Mouse (Mus musculus): ENCODE results near the gene Acot6. TPM values are rescaled to one million over a fixed set of nuclear protein-coding genes. Genes with fewer than 3 reads are reported as not detected.

Gene Acot6
- total and polyA plus RNA-seq, 2 experiments from 2014 or later: 1.6 to 6.8 TPM

- ATAC-seq (no peak), DNase-seq (ENCODE audit: low spot score) (peak; percentile 36)
- WGBS: 70% methylated on average over 3 of the region's 3 CpGs
Measured at GRCm38 (mm10) chr12:84132265-84132664, 31.8 kb downstream of the Acot6 start.

GRCm38 (mm10) chr12:84137131-84137530, 36.7 kb downstream of the Acot6 start:
- H3K9ac ChIP-seq (replicated peaks; ENCODE audit: low read length): no peak overlapping the region
- no peak for TF ChIP-seq CTCF (IDR thresholded peaks at IDR 0.05; ENCODE audit: low read depth)
- H3K27me3 ChIP-seq (ENCODE audit: insufficient read depth, low read length): no peaks in the 10 kb centered on the region
- no peak overlapping the region for H3K4me3 ChIP-seq (ENCODE audit: low read length)
- DNase-seq (ENCODE audit: low spot score): no peak
- no peak for ATAC-seq
- WGBS: 88% methylated on average over 7 of the region's 7 CpGs
- H3K4me2 ChIP-seq (ENCODE audit: low read depth, low read length): no peak overlapping the region
- H3K27ac ChIP-seq: no peak overlapping the region
- H3K9me3 ChIP-seq (ENCODE audit: low read length): no peaks in the 10 kb centered on the region
- no peaks in the 10 kb centered on the region for H3K4me1 ChIP-seq (ENCODE audit: insufficient read depth, low read length)
- peaks cover 14% of the 10 kb centered on the region; the same call in 1 of the 2 replicates for H3K36me3 ChIP-seq (ENCODE audit: insufficient read depth, low read length)

More at GRCm38 (mm10) chr12:84132265-84132664, 31.8 kb downstream of the Acot6 start:
- Histone ChIP-seq H3K27ac (no peak overlapping the region), H3K4me2 (ENCODE audit: low read depth, low read length) (no peak overlapping the region), H3K36me3 (ENCODE audit: insufficient read depth, low read length) (peaks cover 24% of the 10 kb centered on the region), H3K4me1 (ENCODE audit: insufficient read depth, low read length) (no peaks in the 10 kb centered on the region), H3K9me3 (ENCODE audit: low read length) (no peaks in the 10 kb centered on the region), H3K9ac (replicated peaks; ENCODE audit: low read length) (no peak overlapping the region), H3K27me3 (ENCODE audit: insufficient read depth, low read length) (no peaks in the 10 kb centered on the region), H3K4me3 (ENCODE audit: low read length) (no peak overlapping the region)
- peak; percentile 69 for TF ChIP-seq CTCF (IDR thresholded peaks at IDR 0.05; ENCODE audit: low read depth)

GRCm38 (mm10) chr12:84140135-84140534, 39.7 kb downstream of the Acot6 start:
- Histone ChIP-seq H3K4me2 (ENCODE audit: low read depth, low read length) (no peak overlapping the region), H3K36me3 (ENCODE audit: insufficient read depth, low read length) (peaks cover 14% of the 10 kb centered on the region; the same call in 1 of the 2 replicates), H3K4me1 (ENCODE audit: insufficient read depth, low read length) (no peaks in the 10 kb centered on the region), H3K27me3 (ENCODE audit: insufficient read depth, low read length) (no peaks in the 10 kb centered on the region), H3K27ac (no peak overlapping the region), H3K9me3 (ENCODE audit: low read length) (no peaks in the 10 kb centered on the region), H3K9ac (replicated peaks; ENCODE audit: low read length) (no peak overlapping the region), H3K4me3 (ENCODE audit: low read length) (no peak overlapping the region)
- 73% methylated on average over 4 of the region's 4 CpGs for WGBS
- ATAC-seq: no peak
- TF ChIP-seq CTCF (IDR thresholded peaks at IDR 0.05; ENCODE audit: low read depth): no peak
- no peak for DNase-seq (ENCODE audit: low spot score)

- H3K27ac ChIP-seq: no peak overlapping the region
- H3K4me3 ChIP-seq (ENCODE audit: low read length): no peak overlapping the region
- H3K9me3 ChIP-seq (ENCODE audit: low read length): no peaks in the 10 kb centered on the region
- peaks cover 10% of the 10 kb centered on the region; the same call in 1 of the 2 replicates for H3K36me3 ChIP-seq (ENCODE audit: insufficient read depth, low read length)
- WGBS: 89% methylated on average over 4 of the region's 4 CpGs
- H3K4me2 ChIP-seq (ENCODE audit: low read depth, low read length): no peak overlapping the region
- no peak overlapping the region for H3K9ac ChIP-seq (replicated peaks; ENCODE audit: low read length)
- DNase-seq (ENCODE audit: low spot score) (no peak), ATAC-seq (no peak)
- H3K4me1 ChIP-seq (ENCODE audit: insufficient read depth, low read length): no peaks in the 10 kb centered on the region
- no peaks in the 10 kb centered on the region for H3K27me3 ChIP-seq (ENCODE audit: insufficient read depth, low read length)
- no peak for TF ChIP-seq CTCF (IDR thresholded peaks at IDR 0.05; ENCODE audit: low read depth)
Measured at GRCm38 (mm10) chr12:84141271-84141670, 40.8 kb downstream of the Acot6 start.

GRCm38 (mm10) chr12:84142281-84143050, 42.0 kb downstream of the Acot6 start:
- no peaks in the 10 kb centered on the region for H3K4me1 ChIP-seq (ENCODE audit: insufficient read depth, low read length)
- no peak for TF ChIP-seq CTCF (IDR thresholded peaks at IDR 0.05; ENCODE audit: low read depth)
- no peak for ATAC-seq

GRCm38 (mm10) chr12:84147954-84148621, 47.6 kb downstream of the Acot6 start, which contains the start of gene Pnma1:
TSS of gene Pnma1 (minus strand) at chr12:84148489.
- no peaks in the 10 kb centered on the region for H3K9me3 ChIP-seq (ENCODE audit: low read length)
- H3K9ac ChIP-seq (replicated peaks; ENCODE audit: low read length): peak within 1 kb of the TSS; percentile 67
- H3K27me3 ChIP-seq (ENCODE audit: insufficient read depth, low read length): no peaks in the 10 kb centered on the region
- peak within 1 kb of the TSS; percentile 77 for H3K27ac ChIP-seq
- ATAC-seq (peak; percentile 91), DNase-seq (ENCODE audit: low spot score) (peak; percentile 94)
- H3K36me3 ChIP-seq (ENCODE audit: insufficient read depth, low read length): no peaks in the 10 kb centered on the region; the same call in 1 of the 2 replicates
- peak within 1 kb of the TSS; percentile 94 for H3K4me2 ChIP-seq (ENCODE audit: low read depth, low read length)
- WGBS: under 1% methylated on average over 49 of the region's 50 CpGs
- TF ChIP-seq CTCF (IDR thresholded peaks at IDR 0.05; ENCODE audit: low read depth): peak; percentile 83
- H3K4me1 ChIP-seq (ENCODE audit: insufficient read depth, low read length): no peaks in the 10 kb centered on the region
- H3K4me3 ChIP-seq (ENCODE audit: low read length): peak within 1 kb of the TSS; percentile 72

More at GRCm38 (mm10) chr12:84142281-84143050, 42.0 kb downstream of the Acot6 start:
- Histone ChIP-seq H3K4me2 (ENCODE audit: low read depth, low read length) (no peak overlapping the region), H3K9ac (replicated peaks; ENCODE audit: low read length) (no peak overlapping the region), H3K27me3 (ENCODE audit: insufficient read depth, low read length) (no peaks in the 10 kb centered on the region), H3K4me3 (ENCODE audit: low read length) (no peak overlapping the region), H3K9me3 (ENCODE audit: low read length) (no peaks in the 10 kb centered on the region), H3K36me3 (ENCODE audit: insufficient read depth, low read length) (peaks cover under 1% of the 10 kb centered on the region; the same call in 1 of the 2 replicates), H3K27ac (no peak overlapping the region)
- DNase-seq (ENCODE audit: low spot score): no peak
- WGBS: 42% methylated on average over 14 of the region's 14 CpGs
